Mouse (Mus musculus) hindbrain, embryonic 13.5 days (tissue): ENCODE data around the gene Gm13691. TPM values are rescaled to one million over a fixed set of nuclear protein-coding genes. Genes with fewer than 3 reads are reported as not detected.

Experiments used
- ATAC-seq: fragments of 200-750 bp; cut with Nextera tagmentation; 2 replicates; pipeline ENCODE4 v1.8.0; 2017; ENCODE audit warnings: moderate TSS enrichment; ENCODE audit not compliant: low FRiP score
- H3K27ac ChIP-seq: fragments of 300-500 bp; sonication (generic); 2 replicates; pipeline ENCODE4 v1.5.1; 2015; ENCODE audit warnings: inconsistent platforms, mild to moderate bottlenecking, moderate library complexity
- H3K27me3 ChIP-seq: fragments of 300-500 bp; sonication (generic); 2 replicates; pipeline ENCODE4 v1.6.1; 2015; ENCODE audit warnings: mild to moderate bottlenecking, inconsistent platforms
- H3K36me3 ChIP-seq: fragments of 300-500 bp; sonication (generic); 2 replicates; pipeline ENCODE4 v1.6.1; 2015; ENCODE audit warnings: mild to moderate bottlenecking, inconsistent platforms
- H3K4me1 ChIP-seq: fragments of 300-500 bp; sonication (generic); replicated peaks from 2 replicates; pipeline ENCODE4 v1.6.1; 2015; ENCODE audit warnings: inconsistent platforms
- H3K4me2 ChIP-seq: fragments of 300-500 bp; sonication (generic); 2 replicates; pipeline ENCODE4 v1.6.1; 2015; ENCODE audit warnings: inconsistent platforms, mild to moderate bottlenecking, moderate library complexity
- H3K4me3 ChIP-seq: fragments of 300-500 bp; sonication (generic); 2 replicates; pipeline ENCODE4 v1.5.1; 2015; ENCODE audit warnings: mild to moderate bottlenecking, inconsistent platforms
- H3K9ac ChIP-seq: fragments of 300-500 bp; sonication (generic); 2 replicates; pipeline ENCODE4 v1.6.1; 2015; ENCODE audit warnings: mild to moderate bottlenecking, inconsistent platforms
- H3K9me3 ChIP-seq: fragments of 300-500 bp; sonication (generic); 2 replicates; pipeline ENCODE4 v1.6.1; 2016; ENCODE audit warnings: inconsistent platforms
- WGBS: fragments of 180-500 bp; shearing (Covaris S2); methylation state at CpG from one replicate; pipeline ENCODE4 v1.1.7; 2015; 5-methylcytosine and 5-hydroxymethylcytosine counted together
- polyA plus RNA-seq: library from polyadenylated mRNA; unstranded; fragments of >200 nt; fragmentation: Nextera tagmentation; extraction: Ambion mirVana; gene quantifications from 2 replicates; pipeline ENCODE4 v1.2.1, GENCODE M21; 2015

The Gm13691 gene
- polyA plus RNA-seq, 1 experiment from 2014 or later, result not detected

GRCm38 (mm10) chr2:84039277-84039676 is 48.9 kb downstream of the Gm13691 start:
- no peak overlapping the region for H3K9ac ChIP-seq
- H3K27ac ChIP-seq, result no peak overlapping the region
- H3K9me3 ChIP-seq, result no peaks in the 10 kb centered on the region
- no peaks in the 10 kb centered on the region for H3K4me1 ChIP-seq
- H3K36me3 ChIP-seq, result no peaks in the 10 kb centered on the region
- WGBS, result 65% methylated on average over 6 of the region's 6 CpGs
- H3K4me2 ChIP-seq, result no peak overlapping the region
- H3K4me3 ChIP-seq, result no peak overlapping the region
- ATAC-seq, result no peak
- no peaks in the 10 kb centered on the region for H3K27me3 ChIP-seq

Other genes starting within 250 kb of the Gm13691 start
- 64.6 and 66.3 TPM in 2 replicates for gene Fam171b, start 177.9 kb upstream of the Gm13691 start, polyA plus RNA-seq
- not detected in 2 replicates for gene Zswim2, start 49.3 kb upstream of the Gm13691 start, polyA plus RNA-seq
- not detected in 2 replicates for gene Gm13698, start 34.9 kb upstream of the Gm13691 start, polyA plus RNA-seq
- not detected in 2 replicates for gene Gm13693, start 29.1 kb upstream of the Gm13691 start, polyA plus RNA-seq
- not detected in 2 replicates for gene Gm13695, start 23.2 kb upstream of the Gm13691 start, polyA plus RNA-seq
- gene Gm13696, start 17.4 kb upstream of the Gm13691 start, polyA plus RNA-seq, result not detected in 2 replicates
- not detected in 2 replicates for gene Gm13694, start 11.6 kb upstream of the Gm13691 start, polyA plus RNA-seq
- gene Gm13697, start 5.8 kb upstream of the Gm13691 start, polyA plus RNA-seq, result not detected in 2 replicates